Mouse (Mus musculus): Measurements from ENCODE around the gene Trp53i13.

The Trp53i13 gene

DNA sequence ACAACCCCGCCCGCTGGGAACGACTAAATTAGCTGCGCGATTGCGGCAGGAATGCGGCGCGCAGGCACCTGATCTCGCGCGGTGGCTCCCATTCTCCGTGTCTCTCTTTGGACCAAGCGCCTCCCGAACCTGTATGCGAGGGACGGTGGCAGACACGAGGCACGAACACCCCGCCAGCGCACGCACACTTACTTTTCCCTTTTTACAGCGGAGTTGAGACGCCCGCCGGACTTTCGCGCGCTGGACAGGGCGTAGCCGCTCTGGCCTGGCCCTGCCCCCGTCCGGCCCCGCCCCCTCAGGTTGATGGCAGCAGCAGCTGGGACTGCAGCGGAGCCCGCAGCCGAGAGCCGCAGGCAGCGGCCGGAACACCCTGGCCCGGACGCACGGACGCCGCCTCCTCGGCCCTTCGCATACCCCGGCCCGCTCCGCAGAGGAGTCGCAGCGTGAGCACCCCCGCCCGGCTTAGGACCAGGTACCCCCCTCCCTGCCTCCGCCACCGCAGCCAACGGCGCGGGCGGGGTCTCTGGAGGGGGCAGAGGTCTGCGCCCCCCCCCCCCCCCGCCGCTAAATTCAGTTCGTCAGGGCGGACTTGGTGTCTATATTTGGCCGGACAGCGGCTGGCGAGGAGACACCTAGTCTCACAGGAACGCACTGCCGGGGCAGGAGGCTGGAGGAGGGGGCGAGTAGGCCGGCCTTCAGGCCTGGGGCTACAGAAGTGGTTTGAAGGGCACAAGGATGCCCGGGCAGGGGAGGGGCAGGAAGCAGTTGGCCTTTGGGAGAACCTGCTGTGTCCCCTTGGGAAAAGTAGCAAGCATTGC, 53.3 kb downstream of the Trp53i13 start, which contains the start of gene Coro6:
TSS of gene Coro6 (plus strand) at position 129 of the 818 bp plus-strand sequence.
- DNase-seq (ENCODE audit: low read depth) = peak; percentile 38

DNA sequence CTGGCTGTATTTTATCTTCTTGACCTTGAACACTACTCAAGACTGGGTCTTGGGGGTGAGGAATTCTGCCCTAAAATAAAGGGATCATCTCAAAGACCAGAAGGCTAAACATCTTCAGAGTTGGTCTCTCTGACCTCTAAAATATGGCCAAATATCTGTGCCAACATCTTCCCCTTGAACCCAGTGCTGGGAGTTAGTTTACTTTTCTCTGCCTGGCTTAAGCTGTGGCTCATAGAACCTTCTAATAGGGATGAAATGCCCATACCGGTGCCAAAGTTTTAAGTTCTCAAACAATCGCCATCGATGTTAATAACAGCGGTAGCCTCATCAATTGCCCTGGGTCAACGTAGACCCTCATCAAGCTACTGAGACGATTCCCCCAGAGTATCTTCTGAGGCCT, 53.9 kb downstream of the Trp53i13 start:
- DNase-seq (ENCODE audit: low read depth) = peak; percentile 31

Measured in naive thymus-derived CD4-positive, alpha-beta T cell, adult 2 months (primary cell).